Mouse (Mus musculus): ENCODE results near the gene Myocd. TPM values are rescaled to one million over a fixed set of nuclear protein-coding genes. Genes with fewer than 3 reads are reported as not detected.

Myocd gene
- polyA plus RNA-seq, 1 experiment from 2014 or later, result 1.8 TPM

- Histone ChIP-seq H3K36me3 (no peaks in the 10 kb centered on the region), H3K27ac (no peak overlapping the region), H3K4me2 (replicated peaks) (peak overlapping the region; percentile 95), H3K9me3 (no peaks in the 10 kb centered on the region), H3K4me3 (peak overlapping the region; percentile 83; the same call in 1 of the 2 replicates), H3K4me1 (peaks cover 12% of the 10 kb centered on the region), H3K9ac (no peak overlapping the region), H3K27me3 (replicated peaks) (0 out of 2 replicates have a peak, but pooled peaks cover 3% of the 10 kb centered on the region)
- WGBS, result 65% methylated on average over 7 of the region's 7 CpGs
- ATAC-seq (ENCODE audit: low FRiP score, low read depth), result no peak
Observed at GRCm38 (mm10) chr11:65160991-65161880, 108.6 kb downstream of the Myocd start.

- H3K4me3 ChIP-seq, result no peak within 1 kb of the TSS
- ATAC-seq (ENCODE audit: low FRiP score, low read depth), result no peak
- H3K27ac ChIP-seq, result no peak within 1 kb of the TSS
- H3K27me3 ChIP-seq (replicated peaks), result 0 out of 2 replicates have a peak, but pooled peaks cover 3% of the 10 kb centered on the region
- no peaks in the 10 kb centered on the region for H3K36me3 ChIP-seq
- no peak within 1 kb of the TSS for H3K9ac ChIP-seq
- 94% methylated on average over 5 of the region's 5 CpGs for WGBS
- H3K9me3 ChIP-seq, result no peaks in the 10 kb centered on the region
- H3K4me2 ChIP-seq (replicated peaks), result no peak within 1 kb of the TSS
- H3K4me1 ChIP-seq, result peaks cover 12% of the 10 kb centered on the region
Observed at GRCm38 (mm10) chr11:65159791-65160190, 110.0 kb downstream of the Myocd start, which contains the start of gene 1700086D15Rik. Gene 1700086D15Rik, minus strand, starts transcription at chr11:65159891.

- Histone ChIP-seq H3K9ac (no peak overlapping the region), H3K4me1 (peaks cover 12% of the 10 kb centered on the region), H3K4me3 (no peak overlapping the region), H3K36me3 (no peaks in the 10 kb centered on the region), H3K27ac (no peak overlapping the region), H3K27me3 (replicated peaks) (0 out of 2 replicates have a peak, but pooled peaks cover 3% of the 10 kb centered on the region), H3K9me3 (no peaks in the 10 kb centered on the region), H3K4me2 (replicated peaks) (no peak overlapping the region)
- 96% methylated on average over 5 of the region's 5 CpGs for WGBS
- no peak for ATAC-seq (ENCODE audit: low FRiP score, low read depth)
Observed at GRCm38 (mm10) chr11:65158658-65158990, 111.2 kb downstream of the Myocd start.

GRCm38 (mm10) chr11:65157966-65158657 lies 111.7 kb downstream of the Myocd start:
- no peak for ATAC-seq (ENCODE audit: low FRiP score, low read depth)
- Histone ChIP-seq H3K27ac (no peak overlapping the region), H3K36me3 (no peaks in the 10 kb centered on the region), H3K4me3 (no peak overlapping the region), H3K4me1 (peaks cover 12% of the 10 kb centered on the region), H3K27me3 (replicated peaks) (0 out of 2 replicates have a peak, but pooled peaks cover 3% of the 10 kb centered on the region), H3K4me2 (replicated peaks) (no peak overlapping the region), H3K9ac (no peak overlapping the region), H3K9me3 (no peaks in the 10 kb centered on the region)
- 92% methylated on average over 20 of the region's 20 CpGs for WGBS

GRCm38 (mm10) chr11:65153006-65153405 lies 116.8 kb downstream of the Myocd start:
- 87% methylated on average over 5 of the region's 5 CpGs for WGBS
- Histone ChIP-seq H3K36me3 (no peaks in the 10 kb centered on the region), H3K27ac (no peak overlapping the region), H3K4me3 (no peak overlapping the region), H3K9ac (no peak overlapping the region), H3K27me3 (replicated peaks) (no peaks in the 10 kb centered on the region), H3K9me3 (no peaks in the 10 kb centered on the region), H3K4me1 (no peaks in the 10 kb centered on the region), H3K4me2 (replicated peaks) (no peak overlapping the region)
- ATAC-seq (ENCODE audit: low FRiP score, low read depth), result no peak

GRCm38 (mm10) chr11:65148441-65148840 lies 121.3 kb downstream of the Myocd start:
- H3K9ac ChIP-seq, result no peak overlapping the region
- no peak overlapping the region for H3K4me3 ChIP-seq
- WGBS, result 93% methylated on average over 7 of the region's 7 CpGs
- H3K4me2 ChIP-seq (replicated peaks), result no peak overlapping the region
- no peak overlapping the region for H3K27ac ChIP-seq
- no peaks in the 10 kb centered on the region for H3K36me3 ChIP-seq
- no peaks in the 10 kb centered on the region for H3K4me1 ChIP-seq
- no peak for ATAC-seq (ENCODE audit: low FRiP score, low read depth)
- no peaks in the 10 kb centered on the region for H3K27me3 ChIP-seq (replicated peaks)
- no peaks in the 10 kb centered on the region for H3K9me3 ChIP-seq

- no peak overlapping the region for H3K4me3 ChIP-seq
- H3K9me3 ChIP-seq, result no peaks in the 10 kb centered on the region
- H3K4me2 ChIP-seq (replicated peaks), result no peak overlapping the region
- no peak for ATAC-seq (ENCODE audit: low FRiP score, low read depth)
- H3K9ac ChIP-seq, result no peak overlapping the region
- no peak overlapping the region for H3K27ac ChIP-seq
- H3K27me3 ChIP-seq (replicated peaks), result no peaks in the 10 kb centered on the region
- no peaks in the 10 kb centered on the region for H3K4me1 ChIP-seq
- 76% methylated on average over 4 of the region's 4 CpGs for WGBS
- no peaks in the 10 kb centered on the region for H3K36me3 ChIP-seq
Observed at GRCm38 (mm10) chr11:65142838-65143417, 126.9 kb downstream of the Myocd start.

- WGBS, result 88% methylated on average over 3 of the region's 3 CpGs
- no peak for ATAC-seq (ENCODE audit: low FRiP score, low read depth)
Observed at GRCm38 (mm10) chr11:65139030-65139429, 130.8 kb downstream of the Myocd start.

GRCm38 (mm10) chr11:65137145-65137652 lies 132.6 kb downstream of the Myocd start:
- no peak for ATAC-seq (ENCODE audit: low FRiP score, low read depth)
- Histone ChIP-seq H3K9ac (no peak overlapping the region), H3K4me1 (peaks cover 3% of the 10 kb centered on the region; the same call in 1 of the 2 replicates), H3K4me3 (no peak overlapping the region), H3K27me3 (replicated peaks) (no peaks in the 10 kb centered on the region), H3K9me3 (no peaks in the 10 kb centered on the region), H3K27ac (no peak overlapping the region), H3K36me3 (no peaks in the 10 kb centered on the region), H3K4me2 (replicated peaks) (no peak overlapping the region)
- WGBS, result 69% methylated on average over 2 of the region's 2 CpGs

More at GRCm38 (mm10) chr11:65139030-65139429, 130.8 kb downstream of the Myocd start:
- Histone ChIP-seq H3K36me3 (no peaks in the 10 kb centered on the region), H3K27ac (no peak overlapping the region), H3K4me1 (peaks cover 3% of the 10 kb centered on the region; the same call in 1 of the 2 replicates), H3K9me3 (no peaks in the 10 kb centered on the region), H3K4me3 (no peak overlapping the region), H3K9ac (no peak overlapping the region), H3K4me2 (replicated peaks) (no peak overlapping the region), H3K27me3 (replicated peaks) (no peaks in the 10 kb centered on the region)

- 89% methylated on average over 8 of the region's 8 CpGs for WGBS
- H3K36me3 ChIP-seq, result no peaks in the 10 kb centered on the region
Observed at GRCm38 (mm10) chr11:65135251-65135739, 134.5 kb downstream of the Myocd start.

GRCm38 (mm10) chr11:65133661-65134060 lies 136.1 kb downstream of the Myocd start:
- no peak for ATAC-seq (ENCODE audit: low FRiP score, low read depth)
- 91% methylated on average over 4 of the region's 4 CpGs for WGBS
- H3K27ac ChIP-seq, result no peak overlapping the region
- H3K4me3 ChIP-seq, result no peak overlapping the region
- H3K4me1 ChIP-seq, result peaks cover 3% of the 10 kb centered on the region; the same call in 1 of the 2 replicates
- H3K27me3 ChIP-seq (replicated peaks), result no peaks in the 10 kb centered on the region
- no peak overlapping the region for H3K9ac ChIP-seq
- no peaks in the 10 kb centered on the region for H3K9me3 ChIP-seq
- H3K4me2 ChIP-seq (replicated peaks), result no peak overlapping the region
- H3K36me3 ChIP-seq, result no peaks in the 10 kb centered on the region

More at GRCm38 (mm10) chr11:65135251-65135739, 134.5 kb downstream of the Myocd start:
- H3K4me2 ChIP-seq (replicated peaks), result no peak overlapping the region
- H3K4me1 ChIP-seq, result peaks cover 3% of the 10 kb centered on the region; the same call in 1 of the 2 replicates
- H3K9ac ChIP-seq, result no peak overlapping the region
- H3K27ac ChIP-seq, result no peak overlapping the region
- ATAC-seq (ENCODE audit: low FRiP score, low read depth), result no peak
- H3K4me3 ChIP-seq, result no peak overlapping the region
- H3K27me3 ChIP-seq (replicated peaks), result no peaks in the 10 kb centered on the region
- no peaks in the 10 kb centered on the region for H3K9me3 ChIP-seq
